Mouse (Mus musculus) adrenal gland (tissue): ENCODE data around the gene Srebf2.

Source experiments
- intact Hi-C: fragments of 180-260 bp; cut with DNase I; formaldehyde crosslinking; loops from one replicate; pipeline ENCODE4 v1.15.1; 2025

Srebf2 gene

DNA sequence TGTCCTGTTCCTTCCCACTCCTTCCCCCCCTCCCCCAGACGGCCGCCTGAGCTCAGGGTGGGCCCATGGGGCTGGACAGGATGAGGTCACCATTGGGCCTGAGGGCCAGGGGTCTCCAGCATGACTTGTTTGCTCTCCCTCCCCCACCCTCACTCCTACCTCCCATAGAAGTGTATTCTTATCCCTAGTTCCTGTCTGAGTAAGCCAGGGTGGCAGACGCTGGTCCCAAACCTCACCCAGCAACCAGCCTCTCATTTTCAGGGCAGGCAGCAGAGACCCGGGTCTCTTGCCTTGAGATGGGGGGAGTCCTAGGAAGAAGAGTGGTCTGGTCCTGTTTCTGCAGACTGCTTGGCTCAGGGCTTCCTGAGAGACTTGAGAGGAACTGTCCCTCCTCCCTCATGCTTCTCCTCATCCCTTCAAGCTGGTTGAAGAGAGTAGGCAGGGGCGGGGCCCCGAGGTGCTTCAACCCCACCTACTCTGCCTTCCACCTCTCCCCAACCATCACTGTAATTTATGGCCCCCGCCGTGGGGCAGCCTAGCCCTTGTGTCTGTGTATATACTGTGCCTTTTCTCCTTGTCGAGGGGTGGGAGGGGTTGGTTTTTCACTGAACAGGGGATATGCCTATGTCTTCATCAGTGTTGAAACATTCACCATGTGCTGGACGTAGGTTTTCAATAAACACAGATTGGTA, 57.8 kb downstream of the Srebf2 start:
- intact Hi-C loops = no loop called here

- intact Hi-C loops = no loop called here
These were observed 59.6 kb downstream of the Srebf2 start for GRCm38 (mm10) chr15:82206365-82207104.

- intact Hi-C loops = no loop called here
These were observed 60.1 kb downstream of the Srebf2 start for GRCm38 (mm10) chr15:82207105-82207459.

DNA sequence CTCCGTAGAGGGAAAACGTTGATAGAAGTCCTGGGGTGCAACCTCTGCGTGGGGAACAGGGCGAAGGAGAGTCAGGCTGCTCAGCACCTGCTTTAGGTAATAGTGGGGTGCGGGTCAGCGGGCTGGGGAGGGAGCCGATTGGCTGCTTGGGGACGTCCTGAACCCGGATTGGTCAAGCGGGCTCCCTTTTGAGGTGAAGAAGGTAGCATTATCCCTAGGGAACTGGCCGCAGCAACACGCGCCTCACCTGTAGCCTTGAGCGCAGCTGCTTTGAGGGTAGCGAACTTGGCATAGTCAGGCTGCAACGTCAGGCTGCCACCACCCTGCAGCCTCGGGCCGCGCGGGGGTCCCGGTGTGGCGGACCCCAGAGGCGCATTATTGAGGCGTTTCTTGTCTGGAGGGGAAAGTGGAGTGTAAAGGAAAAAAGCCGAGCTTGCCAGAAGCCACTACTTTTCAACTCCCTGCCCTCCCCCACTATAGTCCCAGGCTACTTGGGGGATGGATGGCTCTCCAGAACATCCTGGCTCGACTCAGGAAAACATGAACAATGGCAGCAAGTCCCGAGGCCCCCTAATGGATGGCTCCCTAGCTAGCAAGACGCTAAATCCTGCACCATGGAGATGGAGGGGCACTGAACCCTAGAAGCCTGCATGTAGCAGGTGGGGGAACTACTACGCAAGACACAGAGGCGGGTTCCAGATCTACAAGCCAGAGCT, 60.7 kb downstream of the Srebf2 start:
- intact Hi-C loops = no loop called here

GRCm38 (mm10) chr15:82208307-82208706, 61.3 kb downstream of the Srebf2 start:
- intact Hi-C loops = no loop called here

DNA sequence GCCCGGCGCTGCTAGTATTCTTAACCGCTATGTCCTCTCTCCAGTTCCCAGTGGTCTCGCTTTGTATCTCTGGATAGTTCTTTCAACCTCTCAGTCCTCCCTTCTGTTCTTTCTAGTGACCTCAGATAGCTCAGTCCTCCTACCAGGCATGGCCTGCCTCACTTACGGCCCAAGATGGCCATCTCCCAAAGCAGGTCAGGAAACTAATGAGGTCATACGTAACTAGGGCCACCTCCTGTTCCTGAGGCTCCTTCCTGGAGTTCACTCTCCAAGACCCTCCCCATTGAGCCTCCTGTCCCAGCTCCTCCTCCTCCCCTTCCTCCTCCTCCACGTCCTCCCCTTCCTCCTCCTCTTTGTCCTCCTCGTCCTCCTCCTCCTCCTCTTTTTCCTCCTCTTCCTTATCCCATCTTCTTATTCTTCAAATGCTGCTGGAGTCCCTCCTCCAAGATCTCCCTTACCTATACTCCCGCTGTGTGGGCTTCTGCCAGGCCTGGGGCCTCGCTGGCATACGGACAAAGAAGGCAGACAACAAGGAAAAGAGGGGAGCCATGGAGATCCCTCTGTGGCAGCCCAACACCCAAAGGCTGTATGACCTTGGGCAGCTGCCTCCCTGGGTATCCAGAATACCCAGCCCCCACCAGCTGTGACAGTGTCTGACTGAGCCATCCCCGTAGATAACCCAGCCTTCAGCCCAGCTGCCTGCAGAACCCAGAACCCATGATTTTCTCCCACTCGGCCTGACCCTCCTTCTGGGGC, 62.5 kb downstream of the Srebf2 start:
- intact Hi-C loops = no loop called here

- intact Hi-C loops = no loop called here
These were observed 63.8 kb downstream of the Srebf2 start for GRCm38 (mm10) chr15:82210801-82211200.

- intact Hi-C loops = no loop called here
These were observed 64.3 kb downstream of the Srebf2 start for GRCm38 (mm10) chr15:82211281-82211680.

GRCm38 (mm10) chr15:82211911-82212751, 65.2 kb downstream of the Srebf2 start:
- intact Hi-C loops = no loop called here

- intact Hi-C loops = no loop called here
These were observed 65.7 kb downstream of the Srebf2 start, which contains the start of gene Shisa8 for GRCm38 (mm10) chr15:82212752-82213063. Gene Shisa8 (minus strand): TSS chr15:82212815.

DNA sequence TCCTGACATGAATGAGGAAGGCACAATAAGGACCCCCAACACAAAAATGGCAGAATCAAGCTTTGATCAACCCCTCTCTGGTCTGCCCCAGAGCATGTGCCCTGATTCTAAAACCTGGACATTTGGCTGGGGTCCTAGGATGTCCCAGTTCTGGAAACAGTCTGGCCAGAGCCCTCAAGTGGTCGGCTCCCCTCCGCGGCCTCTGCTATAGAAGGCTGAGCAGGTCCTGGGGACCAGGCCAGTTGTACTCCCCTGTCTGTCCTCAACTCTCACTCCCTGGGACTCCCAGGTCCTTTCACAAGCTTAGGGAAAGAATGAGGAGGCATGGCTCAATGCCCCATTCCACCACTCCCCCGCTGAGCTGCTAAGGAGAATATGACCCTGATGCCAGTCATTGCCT, 66.2 kb downstream of the Srebf2 start:
- intact Hi-C loops = no loop called here

- intact Hi-C loops = no loop called here
These were observed 68.5 kb downstream of the Srebf2 start for GRCm38 (mm10) chr15:82215332-82216046.

DNA sequence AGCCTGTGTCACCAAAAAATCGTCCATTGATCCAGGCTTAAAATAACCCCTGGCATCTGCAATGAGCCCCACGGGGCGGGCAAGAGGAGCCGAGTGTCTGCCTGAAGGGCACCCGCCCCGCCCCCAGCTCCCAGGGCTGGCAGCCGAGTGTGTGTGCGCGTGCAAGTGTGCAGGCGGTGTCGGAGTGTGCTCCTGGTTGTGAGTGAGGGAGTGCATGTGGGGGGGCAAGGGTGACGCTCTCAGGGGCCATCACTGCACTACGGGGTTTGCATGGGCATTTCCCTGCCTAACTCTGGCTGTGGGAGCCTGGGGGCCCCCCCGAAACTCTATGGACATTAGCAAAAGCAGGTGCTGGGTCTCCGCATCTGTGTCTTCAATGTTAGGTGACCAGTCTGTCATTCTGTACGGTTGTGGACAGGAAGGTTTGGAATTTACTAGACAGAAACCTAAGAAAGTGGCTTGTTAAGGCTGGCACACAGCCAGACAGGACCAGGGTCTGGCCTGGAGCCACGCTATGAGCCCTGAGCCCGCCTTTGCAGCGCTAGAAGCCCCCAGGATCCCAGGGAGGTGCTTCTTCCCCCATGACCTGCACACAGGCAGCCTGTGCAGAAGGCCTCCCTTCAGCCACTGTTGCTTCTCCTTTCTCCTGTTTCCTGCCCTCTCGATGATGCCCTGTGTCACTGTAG, 69.3 kb downstream of the Srebf2 start:
- intact Hi-C loops = no loop called here

- intact Hi-C loops = no loop called here
These were observed 70.1 kb downstream of the Srebf2 start for GRCm38 (mm10) chr15:82217039-82217438.

GRCm38 (mm10) chr15:82217980-82218379, 71.0 kb downstream of the Srebf2 start:
- intact Hi-C loops = no loop called here

- intact Hi-C loops = no loop called here
These were observed 72.0 kb downstream of the Srebf2 start for GRCm38 (mm10) chr15:82218778-82219666.

GRCm38 (mm10) chr15:82220003-82220675, 73.2 kb downstream of the Srebf2 start:
- intact Hi-C loops = no loop called here
